Mouse (Mus musculus) cerebellum, adult 11 months (tissue): ENCODE data around the gene Sorbs2.

Experiments
- DNase-seq: peaks from one replicate; pipeline ENCODE4 v3.0.0; 2022

Sorbs2 gene

DNA sequence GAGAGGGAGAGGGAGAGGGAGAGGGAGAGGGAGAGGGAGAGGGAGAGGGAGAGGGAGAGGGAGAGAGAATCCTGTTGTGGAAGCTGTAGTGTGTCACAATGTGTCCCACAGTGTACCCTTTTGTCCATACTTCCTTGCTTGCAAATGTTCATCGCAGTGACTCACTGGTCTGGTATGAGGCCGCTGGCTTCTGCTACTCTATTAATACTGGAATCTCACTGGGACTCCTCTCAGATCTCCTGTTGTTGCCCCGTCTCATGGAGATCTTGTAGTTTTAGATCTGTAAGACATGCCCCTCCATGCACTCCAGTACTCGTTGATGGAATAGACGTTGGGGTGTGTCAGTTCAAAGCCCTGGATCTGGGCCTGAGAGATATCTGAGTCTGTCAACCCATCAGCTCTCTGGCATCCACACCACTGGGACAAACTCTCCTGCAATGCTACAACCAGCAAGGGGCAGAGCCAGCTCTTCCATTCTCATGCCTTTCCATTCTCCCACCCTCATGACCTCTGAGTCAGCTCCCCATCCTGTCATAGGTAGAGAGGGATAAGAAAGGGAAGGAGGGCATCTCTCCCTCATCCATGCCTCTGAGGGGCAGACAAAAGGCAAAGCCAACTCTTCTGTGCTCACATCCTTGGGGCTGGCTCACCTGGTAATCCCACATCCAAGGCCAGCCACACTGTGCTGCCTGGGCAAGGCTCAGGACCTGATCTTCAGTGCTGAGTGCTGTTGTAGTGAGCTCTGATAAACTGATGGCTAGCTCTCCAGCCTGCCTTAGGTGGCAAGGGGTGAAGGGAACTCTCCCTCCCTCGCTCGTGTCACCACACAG lies 72.3 kb downstream of the Sorbs2 start:
- no peak for DNase-seq

DNA sequence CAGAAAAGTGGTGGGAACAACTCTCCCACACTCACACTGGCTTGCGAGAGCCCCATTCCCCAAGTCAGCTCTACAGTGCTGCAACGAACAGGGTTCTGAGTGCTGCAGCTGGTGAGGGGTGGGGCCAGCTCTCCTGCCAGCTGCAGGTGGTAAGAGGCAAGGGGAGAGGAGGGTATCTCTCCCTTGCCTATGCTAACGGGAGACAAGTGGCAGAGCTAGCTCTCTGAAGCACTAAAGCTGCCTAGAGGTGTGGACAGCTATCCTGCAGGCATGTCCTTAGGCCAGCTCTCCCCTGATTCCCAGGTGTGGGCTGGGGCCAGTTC lies 72.9 kb downstream of the Sorbs2 start:
- no peak for DNase-seq

DNA sequence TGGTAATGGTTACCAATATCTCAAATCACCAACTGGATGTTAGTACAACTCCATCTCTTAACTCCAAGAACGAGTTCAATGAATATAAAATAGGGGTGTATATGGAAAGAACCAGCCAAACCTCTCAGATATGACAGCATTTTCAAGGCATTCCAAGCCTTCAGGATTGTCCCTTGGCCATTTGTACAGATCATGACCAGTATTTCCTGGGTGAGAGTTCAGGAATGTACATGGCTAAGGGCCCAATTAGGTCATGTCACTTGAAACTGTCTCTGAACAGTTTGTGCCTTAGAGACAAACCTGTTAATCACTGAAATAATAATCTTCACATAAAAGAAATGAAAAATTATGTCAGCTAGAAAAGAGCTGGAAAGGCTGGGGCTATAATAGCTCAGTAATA lies 76.3 kb downstream of the Sorbs2 start:
- no peak for DNase-seq

DNA sequence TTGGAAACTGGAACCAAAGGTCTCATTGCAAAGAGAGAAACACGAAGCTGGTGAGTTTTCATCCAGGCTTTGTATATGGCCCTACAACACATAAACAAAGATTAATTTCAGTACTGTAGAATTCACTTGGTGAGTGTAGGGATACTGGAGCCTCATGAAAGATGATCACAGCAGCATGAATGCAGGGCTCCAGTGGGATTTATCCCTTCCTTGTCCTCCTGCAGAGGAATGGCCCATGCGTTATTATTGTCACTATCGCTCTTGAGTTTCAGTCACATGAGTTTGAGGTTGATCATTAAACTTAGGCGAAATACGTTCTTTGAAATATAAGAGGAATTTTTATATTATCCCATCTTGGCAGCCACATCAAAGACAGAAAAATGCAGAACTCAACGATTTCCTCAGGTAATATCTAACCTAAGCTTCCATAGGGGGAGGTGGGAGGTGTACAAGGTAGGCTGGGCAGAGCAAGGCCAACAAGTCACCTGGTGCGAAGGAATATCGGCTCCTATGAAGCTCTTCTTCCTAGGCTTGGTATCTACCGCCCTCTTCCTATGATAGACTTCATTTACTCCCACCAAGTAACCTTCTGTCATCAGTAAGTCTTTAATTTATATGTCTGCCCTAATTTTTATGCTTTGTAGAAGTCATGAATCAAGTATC lies 76.9 kb downstream of the Sorbs2 start:
- no peak for DNase-seq

DNA sequence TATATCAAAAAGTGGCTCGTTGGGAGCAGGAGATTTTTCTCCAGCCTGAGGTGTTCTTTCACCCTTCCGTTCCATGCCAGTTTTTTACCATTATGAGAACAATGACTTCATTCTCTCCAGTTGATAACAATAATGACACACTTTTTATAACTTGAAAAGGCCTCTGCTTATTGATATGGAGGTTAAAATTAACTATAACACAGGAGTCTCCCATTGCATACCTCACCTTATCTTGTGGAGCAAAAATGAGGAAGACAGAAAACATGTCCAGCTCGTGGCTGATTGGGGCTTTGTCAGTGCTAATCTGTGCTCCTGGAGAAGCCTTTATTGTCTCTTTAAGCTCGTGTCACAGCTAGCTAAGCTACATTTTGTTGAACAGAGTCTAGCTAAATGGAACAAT lies 77.6 kb downstream of the Sorbs2 start:
- DNase-seq, result no peak

DNA sequence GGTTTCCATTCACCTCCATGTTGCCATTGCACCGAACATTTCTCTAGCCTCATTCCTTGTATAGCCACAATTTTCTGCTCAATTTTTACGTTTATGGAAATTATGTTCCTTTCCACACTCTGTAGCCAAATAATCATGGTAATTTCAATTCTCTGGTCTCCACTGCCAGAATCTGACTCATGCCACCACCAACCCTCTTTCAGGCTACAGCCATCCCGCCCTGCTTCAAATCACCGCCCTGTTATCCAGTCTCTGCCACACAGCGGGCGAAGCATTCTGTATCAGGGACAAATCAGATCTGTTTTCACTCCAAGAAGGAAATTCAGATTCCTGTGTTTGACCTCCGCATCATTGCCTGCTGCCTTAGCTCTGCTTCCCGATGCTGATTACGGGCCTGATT lies 79.4 kb downstream of the Sorbs2 start:
- DNase-seq, result no peak

DNA sequence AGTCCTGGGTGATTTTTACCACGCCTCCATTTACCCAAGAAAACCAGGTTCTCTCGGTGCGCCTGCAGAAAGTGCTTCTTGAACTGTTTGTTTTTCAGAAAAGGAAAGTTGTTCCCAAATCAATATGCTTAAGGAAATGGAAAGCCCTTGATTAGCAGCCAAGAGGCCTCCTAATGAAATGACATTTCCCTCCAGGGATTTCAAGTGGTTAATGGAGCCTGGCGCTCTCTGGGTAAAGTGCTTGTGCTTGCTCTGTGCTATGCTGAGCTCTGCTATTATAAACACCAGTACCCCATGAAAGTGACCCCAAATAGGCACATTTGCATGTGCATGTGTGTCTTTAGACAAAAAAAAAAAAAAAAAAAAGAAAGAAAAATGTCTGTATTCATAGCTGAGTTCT lies 84.3 kb downstream of the Sorbs2 start:
- no peak for DNase-seq

DNA sequence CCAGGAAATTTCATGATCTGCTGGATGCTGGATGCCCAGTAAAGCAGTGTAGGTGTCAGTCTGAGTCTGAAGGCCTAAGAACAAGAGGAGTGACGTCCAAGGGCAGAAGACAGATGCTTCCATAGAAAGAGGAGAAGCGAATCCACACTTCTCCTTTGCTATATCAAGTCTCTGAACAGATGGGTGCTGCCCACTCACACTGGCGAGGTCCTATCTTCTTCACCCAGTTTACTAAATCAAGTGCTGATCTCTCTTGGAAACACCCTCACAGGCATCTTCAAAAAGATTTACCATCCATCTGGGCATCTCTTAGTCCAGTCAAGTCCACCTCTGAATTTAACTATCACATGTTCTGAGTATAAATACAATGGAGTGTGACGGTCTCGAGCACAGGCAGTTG lies 86.1 kb downstream of the Sorbs2 start:
- DNase-seq, result no peak

DNA sequence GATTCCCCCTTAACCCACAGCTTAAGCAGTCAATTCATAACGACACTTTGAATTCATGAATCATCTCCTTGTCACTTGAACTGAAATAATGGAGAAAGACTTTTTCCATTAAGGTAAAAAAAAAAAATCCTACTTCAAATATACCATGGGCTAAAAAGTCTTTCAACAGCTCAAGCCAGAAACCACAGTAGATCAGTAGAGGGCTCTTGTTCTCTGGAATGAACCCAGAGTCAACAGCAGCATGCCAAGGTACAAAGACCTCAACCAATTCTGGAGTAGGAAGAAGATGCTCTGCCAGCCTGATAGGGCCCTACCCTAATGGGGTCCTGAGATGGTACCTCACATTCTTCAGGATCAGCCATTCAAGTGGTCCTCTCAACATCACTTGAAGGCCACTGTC lies 88.4 kb downstream of the Sorbs2 start:
- DNase-seq, result no peak

DNA sequence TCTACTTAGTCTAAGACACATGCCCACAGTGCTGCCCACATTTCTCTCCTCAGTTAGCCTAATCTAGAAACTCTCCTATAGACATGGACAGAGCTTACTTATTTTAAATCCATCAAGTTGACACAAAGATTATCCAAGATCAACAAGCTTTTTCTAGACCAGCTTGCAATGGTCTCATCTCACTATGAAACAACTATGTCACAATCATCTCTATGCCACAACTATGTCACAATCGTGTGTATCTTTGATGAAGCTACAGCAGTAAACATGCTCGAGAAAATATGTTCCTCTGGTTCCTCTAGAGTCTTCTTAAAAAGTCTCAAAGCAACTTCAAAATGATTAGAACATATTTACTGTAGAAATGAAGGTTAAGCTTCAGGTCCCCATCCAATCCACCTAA lies 89.0 kb downstream of the Sorbs2 start:
- DNase-seq, result no peak

DNA sequence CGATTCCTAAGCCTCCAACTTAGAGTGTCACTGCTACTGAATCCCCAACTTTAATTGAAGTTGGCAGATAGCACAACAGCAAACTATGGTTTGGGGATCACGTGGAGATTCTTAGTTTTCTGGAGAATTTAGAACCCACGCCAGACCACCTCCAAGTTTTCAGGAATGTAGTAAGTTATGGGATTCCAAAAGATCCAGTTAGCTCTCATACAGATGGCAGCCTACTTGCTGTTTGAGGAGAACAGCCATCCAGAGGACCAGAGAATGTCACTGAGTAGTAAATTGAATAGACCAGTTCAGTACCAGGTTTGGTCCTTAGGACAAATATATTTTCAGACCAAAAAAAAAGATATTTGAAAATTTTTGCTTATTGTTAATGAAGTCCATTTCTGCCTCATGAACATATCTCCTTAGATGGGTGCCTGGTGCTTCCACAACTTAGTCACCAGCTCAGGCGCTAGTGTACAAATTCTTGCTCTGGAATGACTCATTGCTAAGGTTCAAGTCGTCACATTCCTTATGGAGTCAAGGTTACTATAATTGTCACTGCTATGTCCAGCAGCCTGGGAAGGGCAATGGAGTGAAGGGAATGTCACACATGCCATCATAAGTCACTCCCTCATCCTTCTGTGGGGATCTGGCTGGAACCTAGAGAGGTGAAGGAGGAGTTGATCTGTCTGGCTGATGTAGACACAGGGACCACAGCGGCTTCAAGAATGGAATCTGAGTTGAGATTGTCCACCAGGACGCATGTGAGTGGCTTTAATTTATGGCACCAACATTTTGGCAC lies 90.2 kb downstream of the Sorbs2 start:
- DNase-seq, result no peak

DNA sequence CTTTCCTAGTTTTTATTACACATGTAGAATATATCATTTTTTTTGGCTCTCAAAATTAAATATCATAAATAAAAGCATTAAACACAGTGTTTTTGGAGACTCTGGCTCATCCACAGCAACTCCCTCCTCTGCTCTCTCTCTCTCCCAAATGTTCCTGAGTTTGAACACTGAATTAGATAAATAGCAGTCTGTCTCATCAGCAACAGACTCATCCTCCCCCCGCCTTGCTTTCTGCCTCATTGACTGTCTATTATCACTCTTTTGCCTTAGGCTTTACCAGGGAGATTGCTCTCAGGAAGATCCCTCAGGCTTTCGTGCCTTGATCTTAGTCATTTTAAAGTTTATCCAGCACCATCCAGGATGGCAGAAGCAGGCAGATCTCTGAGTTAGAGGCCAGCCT lies 91.3 kb downstream of the Sorbs2 start:
- DNase-seq, result no peak

DNA sequence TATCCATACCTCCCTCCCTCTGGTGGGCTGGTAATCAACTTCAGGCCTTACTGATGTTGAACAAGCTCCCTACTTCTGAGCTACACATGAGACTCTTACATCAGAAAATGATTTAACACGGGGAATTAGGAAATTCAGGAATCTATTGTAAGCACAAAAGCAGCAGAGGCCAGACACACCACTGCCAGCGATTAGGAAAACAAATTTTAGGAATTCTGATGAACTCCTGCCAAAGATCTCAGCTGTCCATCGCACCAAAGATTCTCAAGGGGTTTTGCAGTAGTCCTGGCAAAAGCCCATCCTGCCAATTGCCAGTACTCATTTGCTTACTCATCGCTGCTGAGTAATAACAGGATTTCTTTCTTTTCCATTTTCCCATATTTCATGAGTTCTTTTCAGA lies 94.4 kb downstream of the Sorbs2 start:
- DNase-seq, result no peak

DNA sequence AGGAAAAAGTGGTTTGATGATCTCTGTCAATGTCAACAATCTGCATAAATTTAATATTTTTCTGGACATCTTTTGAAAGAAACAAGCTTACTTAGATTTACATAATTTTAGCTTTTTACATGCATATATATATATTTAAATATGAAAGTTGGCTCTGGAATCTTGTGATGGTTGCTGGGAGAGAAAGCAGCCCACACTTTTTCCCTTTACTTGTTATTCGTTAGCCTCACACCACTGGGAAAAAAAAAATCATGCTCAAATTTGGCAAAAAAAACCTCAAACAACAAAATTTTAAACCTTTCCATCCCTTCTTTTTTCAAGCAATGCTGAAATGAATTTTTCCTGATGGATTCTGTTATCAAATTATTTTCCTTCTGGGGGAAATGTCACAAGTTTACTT lies 97.8 kb downstream of the Sorbs2 start:
- DNase-seq, result no peak

DNA sequence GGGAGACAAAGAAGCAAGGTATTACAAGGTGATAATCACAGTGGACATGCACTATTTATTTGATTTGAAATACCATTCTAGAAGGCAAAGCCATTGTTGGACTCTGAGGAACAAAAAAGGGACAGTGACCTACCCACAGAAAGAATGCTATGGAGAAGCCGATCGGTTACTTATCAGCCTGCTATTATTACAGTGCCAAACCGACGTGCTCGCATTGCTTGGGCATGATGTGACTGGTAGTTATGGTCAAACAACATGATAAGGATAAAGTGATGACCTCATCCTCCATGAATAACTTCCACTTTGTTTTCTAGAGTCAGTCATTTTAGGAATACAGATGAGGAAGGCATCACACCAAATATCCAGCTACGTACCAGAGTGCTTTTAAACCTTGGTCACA lies 99.4 kb downstream of the Sorbs2 start:
- DNase-seq, result no peak

DNA sequence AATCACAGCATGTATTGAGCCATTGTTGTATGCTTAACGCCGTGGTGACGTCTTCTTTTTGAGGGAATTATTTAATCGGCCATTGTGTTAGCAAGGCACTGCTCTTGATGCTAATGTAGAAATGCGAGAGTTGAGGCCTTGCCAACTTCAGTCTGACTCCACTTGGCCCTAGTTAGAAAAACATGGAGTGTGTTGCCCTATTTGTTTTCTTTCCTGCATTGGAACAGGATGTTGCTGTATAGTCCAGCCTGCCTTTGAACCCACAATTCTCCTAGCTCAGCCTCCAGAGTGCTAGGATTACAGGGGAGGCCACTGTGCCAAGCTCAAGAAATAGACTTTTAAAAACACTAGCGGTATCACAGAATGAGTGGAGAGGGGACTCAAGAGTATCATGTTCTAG lies 100.8 kb downstream of the Sorbs2 start:
- no peak for DNase-seq

DNA sequence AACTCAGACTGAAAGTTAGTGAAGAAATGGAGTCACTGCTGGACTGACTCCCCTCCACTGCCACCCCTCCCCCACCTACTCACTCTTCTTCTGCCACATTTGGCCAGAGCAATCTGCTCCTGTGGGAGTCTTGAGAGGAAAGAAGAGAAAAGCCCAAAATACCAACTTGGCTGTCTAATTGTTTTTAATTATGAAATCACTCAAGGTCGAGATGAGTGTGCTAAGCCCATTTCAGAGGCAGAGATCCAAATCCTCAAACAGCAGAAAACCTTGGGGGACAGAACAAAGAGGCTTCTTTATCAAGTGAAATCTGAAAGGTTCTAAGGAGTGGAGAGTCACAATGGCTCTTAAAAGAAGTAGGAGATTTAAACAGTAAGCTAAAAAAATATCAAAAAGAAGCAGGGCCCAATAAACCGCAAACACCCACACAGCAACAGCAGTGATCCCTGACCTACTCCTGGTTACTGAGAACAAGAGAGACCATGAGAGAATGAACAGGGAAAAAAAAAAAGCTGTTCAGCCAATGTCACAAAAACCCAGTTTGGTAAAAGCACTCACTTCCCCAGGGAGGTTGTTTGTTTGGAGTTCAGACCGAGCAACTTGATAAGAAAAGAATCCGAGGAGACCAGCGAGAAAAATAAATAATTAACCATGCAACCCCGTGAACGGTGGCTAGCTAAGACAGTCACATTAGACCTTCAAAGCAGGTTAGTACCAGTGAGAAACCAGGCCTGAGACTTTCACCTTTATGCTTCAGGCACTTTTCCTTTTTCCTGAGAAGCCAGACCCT lies 103.0 kb downstream of the Sorbs2 start:
- no peak for DNase-seq

DNA sequence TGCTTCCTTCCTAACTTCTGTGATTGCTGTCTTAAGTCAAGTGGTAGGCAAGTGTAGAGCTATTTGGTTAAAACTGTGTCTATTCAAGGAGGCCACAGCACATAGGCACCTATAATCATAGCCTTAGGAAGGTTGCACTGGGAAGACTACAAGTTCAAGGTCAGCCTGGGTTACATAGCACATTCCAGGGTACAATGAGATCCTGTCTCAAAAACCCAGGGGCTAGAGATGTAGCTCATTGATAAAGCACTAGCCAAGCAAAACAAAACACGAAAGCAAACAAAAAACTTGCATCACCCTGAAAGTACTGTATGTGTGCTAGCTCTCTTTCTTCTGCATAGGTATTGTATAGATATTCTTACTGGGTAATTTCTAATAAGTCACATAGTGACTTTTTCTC lies 103.7 kb downstream of the Sorbs2 start:
- no peak for DNase-seq

DNA sequence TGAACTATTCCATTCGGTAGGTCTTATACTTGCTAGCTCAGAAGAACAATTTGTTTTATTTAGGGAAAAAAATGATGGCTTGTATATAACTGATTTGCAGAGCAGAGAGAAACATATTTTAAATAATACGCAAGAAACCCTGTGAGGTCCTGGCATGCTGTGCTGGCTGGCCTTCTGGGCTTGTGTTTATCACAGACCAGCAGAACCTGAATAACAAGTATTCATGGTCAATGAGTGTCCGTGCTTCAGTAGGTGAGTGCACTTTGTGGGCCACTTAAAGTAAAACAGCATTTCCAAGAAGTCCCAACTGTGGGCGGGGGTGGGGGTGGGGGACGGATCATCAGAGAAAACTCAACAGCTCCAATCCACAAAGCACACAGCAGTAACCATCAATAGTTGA lies 107.0 kb downstream of the Sorbs2 start:
- DNase-seq, result no peak

DNA sequence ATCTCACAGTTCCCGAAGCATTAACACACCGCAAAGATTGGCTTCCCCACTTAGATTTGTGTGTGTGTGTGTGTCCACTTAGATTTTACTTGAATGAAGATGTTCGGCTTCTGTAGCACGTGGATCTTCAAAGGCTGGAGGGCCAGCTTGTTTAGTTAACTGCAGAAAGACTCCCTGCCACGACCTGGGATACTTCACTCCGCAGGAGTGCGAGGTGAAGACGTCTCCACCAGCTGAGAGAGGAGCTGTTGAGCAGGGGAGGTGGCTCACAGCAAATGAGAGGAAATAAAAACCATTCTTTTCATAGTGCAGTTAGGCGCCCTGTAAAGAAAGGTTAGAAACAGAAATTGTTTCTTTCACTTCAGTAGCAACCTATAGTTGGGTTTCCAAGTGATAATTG lies 107.5 kb downstream of the Sorbs2 start:
- no peak for DNase-seq

DNA sequence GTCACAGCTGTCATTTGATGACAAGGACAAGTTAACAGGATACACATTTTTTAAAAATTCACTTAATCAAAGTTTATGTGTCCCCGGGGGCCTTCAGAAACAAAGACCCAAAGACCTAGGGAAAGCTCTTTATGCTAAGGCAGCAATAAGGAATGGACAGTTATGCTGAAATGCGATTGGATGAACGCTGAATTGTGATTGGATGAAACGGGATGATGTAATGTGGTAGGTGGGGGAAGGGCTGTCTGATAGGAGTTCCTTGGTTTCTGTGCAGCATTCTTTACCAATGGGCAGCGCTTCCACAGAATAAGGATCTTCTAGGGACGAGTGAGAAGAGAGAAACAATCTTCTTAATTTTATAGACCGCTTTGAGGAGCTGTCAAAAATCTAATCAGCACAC lies 108.0 kb downstream of the Sorbs2 start:
- no peak for DNase-seq

DNA sequence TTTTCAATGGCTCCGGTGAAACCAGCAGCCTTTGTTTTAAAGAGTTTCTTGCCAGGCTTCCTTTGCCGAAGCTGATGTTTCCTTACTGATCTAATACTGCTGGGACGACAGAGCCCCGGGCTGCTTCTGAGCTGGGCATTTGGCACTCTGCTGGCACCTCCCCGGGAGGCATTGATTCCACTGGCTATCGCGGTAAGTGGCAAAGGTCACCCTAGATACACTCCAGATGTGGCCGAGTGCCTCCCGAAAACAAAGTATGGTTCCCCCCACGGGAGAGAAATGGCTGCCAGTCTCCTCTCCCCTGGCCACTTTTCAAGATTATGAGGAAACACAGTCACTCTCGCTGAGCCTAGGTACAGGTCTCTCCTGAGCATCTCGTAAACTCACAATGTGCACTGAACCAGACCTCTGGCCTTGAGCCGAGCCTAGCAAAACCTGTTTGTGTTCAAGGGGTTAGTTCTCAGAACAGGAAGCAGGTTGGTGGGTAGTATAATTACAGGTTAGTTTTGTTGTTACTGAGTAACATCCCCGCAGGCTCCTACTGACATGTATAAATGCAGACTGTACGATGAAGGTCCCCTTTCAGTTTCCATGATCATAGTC lies 114.1 kb downstream of the Sorbs2 start:
- no peak for DNase-seq

DNA sequence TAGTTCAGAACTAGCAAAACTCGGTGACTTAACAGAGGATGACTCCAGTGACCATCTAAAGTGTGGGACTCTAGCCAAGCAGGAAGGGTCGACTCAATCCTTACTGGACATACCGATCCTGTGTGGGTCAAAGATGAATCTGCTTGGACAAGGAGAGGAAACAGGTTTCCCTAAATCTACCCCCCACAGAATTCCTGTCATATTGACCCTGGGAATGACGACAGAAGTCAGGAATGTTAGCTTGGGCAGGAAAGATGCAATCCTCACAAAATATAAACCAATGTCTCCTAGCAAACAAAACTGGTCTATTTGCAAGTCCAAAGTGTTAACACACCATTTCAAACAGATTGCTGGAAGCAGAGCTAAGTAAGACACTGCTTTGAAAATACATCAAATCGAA lies 118.8 kb downstream of the Sorbs2 start:
- no peak for DNase-seq
